Mouse (Mus musculus) midbrain, embryonic 13.5 days (tissue): ENCODE measurements around the gene Gm10718. TPM values are rescaled to one million over a fixed set of nuclear protein-coding genes. Genes with fewer than 3 reads are reported as not detected.
"Not testable (repeated sequence)": the region's sequence is repeated elsewhere in the genome, so short reads cannot be mapped to it uniquely, and the experiment has no call there.

Source experiments
- ATAC-seq: fragments of 200-750 bp; cut with Nextera tagmentation; 2 replicates; pipeline ENCODE4 v1.8.0; 2017; ENCODE audit warnings: mild to moderate bottlenecking, moderate TSS enrichment, moderate library complexity
- H3K27ac ChIP-seq: fragments of 300-500 bp; sonication (generic); 2 replicates; pipeline ENCODE4 v1.5.1; 2015; ENCODE audit warnings: inconsistent platforms, mild to moderate bottlenecking, moderate library complexity
- H3K27me3 ChIP-seq: fragments of 300-500 bp; sonication (generic); 2 replicates; pipeline ENCODE4 v1.6.1; 2015; ENCODE audit warnings: mild to moderate bottlenecking, inconsistent platforms
- H3K36me3 ChIP-seq: fragments of 300-500 bp; sonication (generic); 2 replicates; pipeline ENCODE4 v1.6.1; 2015; ENCODE audit warnings: mild to moderate bottlenecking, inconsistent platforms
- H3K4me1 ChIP-seq: fragments of 300-500 bp; sonication (generic); replicated peaks from 2 replicates; pipeline ENCODE4 v1.6.1; 2015; ENCODE audit warnings: inconsistent platforms
- H3K4me2 ChIP-seq: fragments of 300-500 bp; sonication (generic); replicated peaks from 2 replicates; pipeline ENCODE4 v1.6.1; 2015; ENCODE audit warnings: moderate library complexity, mild to moderate bottlenecking, inconsistent platforms
- H3K4me3 ChIP-seq: fragments of 300-500 bp; sonication (generic); replicated peaks from 2 replicates; pipeline ENCODE4 v1.5.1; 2015; ENCODE audit warnings: mild to moderate bottlenecking, inconsistent platforms
- H3K9ac ChIP-seq: fragments of 300-500 bp; sonication (generic); replicated peaks from 2 replicates; pipeline ENCODE4 v1.6.1; 2015; ENCODE audit warnings: mild to moderate bottlenecking, inconsistent platforms
- H3K9me3 ChIP-seq: fragments of 300-500 bp; sonication (generic); 2 replicates; pipeline ENCODE4 v1.6.1; 2016; ENCODE audit warnings: mild to moderate bottlenecking, inconsistent platforms
- WGBS: fragments of 180-500 bp; shearing (Covaris S2); methylation state at CpG from one replicate; pipeline ENCODE4 v1.1.7; 2015; 5-methylcytosine and 5-hydroxymethylcytosine counted together
- polyA plus RNA-seq: library from polyadenylated mRNA; unstranded; fragments of >200 nt; fragmentation: Nextera tagmentation; extraction: Ambion mirVana; gene quantifications from 2 replicates; pipeline ENCODE4 v1.2.1, GENCODE M21; 2015

The Gm10718 gene
- 2.0 and 2.5 TPM in 2 replicates for polyA plus RNA-seq

- 76% methylated on average over 12 of the region's 13 CpGs for WGBS
- not testable (repeated sequence) for H3K36me3 ChIP-seq, H3K9ac ChIP-seq, ATAC-seq, H3K27me3 ChIP-seq, H3K4me3 ChIP-seq, H3K4me2 ChIP-seq, H3K27ac ChIP-seq, H3K4me1 ChIP-seq, H3K9me3 ChIP-seq
Measured at GRCm38 (mm10) chr9:3023312-3023984, at the start of gene Gm10718. TSS of gene Gm10718 (plus strand) at chr9:3023547.

DNA sequence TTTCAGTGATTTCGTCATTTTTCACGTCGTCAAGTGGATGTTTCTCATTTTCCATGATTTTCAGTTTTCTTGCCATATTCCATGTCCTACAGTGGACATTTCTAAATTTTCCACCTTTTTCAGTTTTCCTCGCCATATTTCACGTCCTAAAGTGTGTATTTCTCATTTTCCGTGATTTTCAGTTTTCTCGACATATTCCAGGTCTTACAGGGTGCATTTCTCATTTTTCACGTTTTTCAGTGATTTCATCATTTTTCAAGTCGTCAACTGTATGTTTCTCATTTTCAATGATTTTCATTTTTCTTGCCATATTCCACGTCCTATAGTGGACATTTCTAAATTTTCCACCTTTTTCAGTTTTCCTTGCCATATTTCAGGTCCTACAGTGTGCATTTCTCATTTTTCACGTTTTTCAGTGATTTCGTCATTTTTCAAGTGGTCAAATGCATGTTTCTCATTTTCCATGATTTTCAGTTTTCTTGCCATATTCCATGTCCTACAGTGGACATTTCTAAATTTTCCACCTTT lies 22.8 kb upstream of the Gm10718 start, which contains the start of gene Gm10722:
Gene Gm10722, plus strand, starts transcription at position 478 of the 528 bp plus-strand sequence.
- ATAC-seq, H3K36me3 ChIP-seq: not testable (repeated sequence)
- WGBS = 75% methylated on average over 12 of the region's 12 CpGs

DNA sequence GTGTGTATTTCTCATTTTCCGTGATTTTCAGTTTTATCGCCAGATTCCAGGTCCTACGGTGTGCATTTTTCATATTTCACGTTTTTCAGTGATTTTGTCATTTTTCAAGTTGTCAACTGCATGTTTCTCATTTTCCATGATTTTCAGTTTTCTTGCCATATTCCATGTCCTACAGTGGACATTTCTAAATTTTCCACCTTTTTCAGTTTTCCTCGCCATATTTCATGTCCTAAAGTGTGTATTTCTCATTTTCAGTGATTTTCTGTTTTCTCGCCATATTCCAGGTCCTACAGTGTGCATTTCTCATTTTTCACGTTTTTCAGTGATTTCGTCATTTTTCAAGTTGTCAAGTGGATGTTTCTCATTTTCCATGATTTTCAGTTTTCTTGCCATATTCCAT lies 22.3 kb upstream of the Gm10718 start:
- H3K4me1 ChIP-seq, H3K27ac ChIP-seq, H3K36me3 ChIP-seq, H3K4me3 ChIP-seq, H3K9me3 ChIP-seq, H3K9ac ChIP-seq, H3K4me2 ChIP-seq, ATAC-seq, H3K27me3 ChIP-seq: not testable (repeated sequence)
- 65% methylated on average over 8 of the region's 8 CpGs for WGBS

More for the DNA sequence above, 22.8 kb upstream of the Gm10718 start, which contains the start of gene Gm10722:
- H3K4me3 ChIP-seq, H3K27me3 ChIP-seq, H3K4me1 ChIP-seq, H3K27ac ChIP-seq, H3K9ac ChIP-seq, H3K9me3 ChIP-seq, H3K4me2 ChIP-seq: not testable (repeated sequence)

DNA sequence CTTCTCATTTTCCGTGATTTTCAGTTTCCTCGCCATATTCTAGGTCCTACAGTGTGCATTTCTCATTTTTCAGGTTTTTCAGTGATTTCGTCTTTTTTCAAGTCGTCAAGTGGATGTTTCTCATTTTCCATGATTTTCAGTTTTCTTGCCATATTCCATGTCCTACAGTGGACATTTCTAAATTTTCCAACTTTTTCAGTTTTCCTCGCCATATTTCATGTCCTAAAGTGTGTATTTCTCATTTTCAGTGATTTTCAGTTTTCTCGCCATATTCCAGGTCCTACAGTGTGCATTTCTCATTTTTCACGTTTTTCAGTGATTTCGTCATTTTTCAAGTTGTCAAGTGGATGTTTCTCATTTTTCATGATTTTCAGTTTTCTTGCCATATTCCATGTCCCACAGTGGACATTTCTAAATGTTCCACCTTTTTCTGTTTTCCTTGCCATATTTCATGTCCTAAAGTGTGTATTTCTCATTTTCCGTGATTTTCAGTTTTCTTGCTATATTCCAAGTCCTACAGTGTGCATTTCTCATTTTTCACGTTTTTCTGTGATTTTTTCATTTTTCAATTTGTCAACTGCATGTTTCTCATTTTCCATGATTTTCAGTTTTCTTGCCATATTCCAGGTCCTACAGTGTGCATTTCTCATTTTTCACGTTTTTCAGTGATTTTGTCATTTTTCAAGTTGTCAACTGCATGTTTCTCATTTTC lies 21.2 kb upstream of the Gm10718 start:
- not testable (repeated sequence) for H3K9ac ChIP-seq, H3K36me3 ChIP-seq, H3K4me1 ChIP-seq, H3K27me3 ChIP-seq, H3K9me3 ChIP-seq, H3K4me3 ChIP-seq, H3K4me2 ChIP-seq, H3K27ac ChIP-seq
- 70% methylated on average over 9 of the region's 11 CpGs for WGBS
- ATAC-seq = peak; percentile 90

GRCm38 (mm10) chr9:3002794-3003396 lies 20.5 kb upstream of the Gm10718 start, which contains the start of gene Gm11168:
TSS of gene Gm11168 (plus strand) at chr9:3003346.
- ATAC-seq, H3K9ac ChIP-seq, H3K4me1 ChIP-seq, H3K4me3 ChIP-seq, H3K4me2 ChIP-seq, H3K36me3 ChIP-seq, H3K27me3 ChIP-seq, H3K27ac ChIP-seq, H3K9me3 ChIP-seq: not testable (repeated sequence)
- WGBS = 74% methylated on average over 6 of the region's 14 CpGs

- not testable (repeated sequence) for ATAC-seq, H3K4me3 ChIP-seq, H3K4me2 ChIP-seq, H3K4me1 ChIP-seq, H3K27ac ChIP-seq, H3K27me3 ChIP-seq, H3K36me3 ChIP-seq, H3K9ac ChIP-seq, H3K9me3 ChIP-seq
- 85% methylated on average over 1 of the region's 5 CpGs for WGBS
Measured at GRCm38 (mm10) chr9:3006179-3006578, 17.2 kb upstream of the Gm10718 start.

GRCm38 (mm10) chr9:3006636-3007035 lies 16.7 kb upstream of the Gm10718 start:
- H3K27ac ChIP-seq, H3K27me3 ChIP-seq, H3K36me3 ChIP-seq, H3K4me2 ChIP-seq, H3K9me3 ChIP-seq, H3K4me1 ChIP-seq, H3K9ac ChIP-seq, H3K4me3 ChIP-seq: not testable (repeated sequence)
- WGBS = 74% methylated on average over 8 of the region's 8 CpGs
- peak; percentile 77 for ATAC-seq

- H3K36me3 ChIP-seq, H3K9me3 ChIP-seq, H3K4me1 ChIP-seq, H3K9ac ChIP-seq, H3K4me3 ChIP-seq, H3K27ac ChIP-seq, H3K4me2 ChIP-seq, H3K27me3 ChIP-seq: not testable (repeated sequence)
- 80% methylated on average over 8 of the region's 9 CpGs for WGBS
- ATAC-seq = peak; percentile 37
Measured at GRCm38 (mm10) chr9:3007272-3007671, 16.1 kb upstream of the Gm10718 start.

DNA sequence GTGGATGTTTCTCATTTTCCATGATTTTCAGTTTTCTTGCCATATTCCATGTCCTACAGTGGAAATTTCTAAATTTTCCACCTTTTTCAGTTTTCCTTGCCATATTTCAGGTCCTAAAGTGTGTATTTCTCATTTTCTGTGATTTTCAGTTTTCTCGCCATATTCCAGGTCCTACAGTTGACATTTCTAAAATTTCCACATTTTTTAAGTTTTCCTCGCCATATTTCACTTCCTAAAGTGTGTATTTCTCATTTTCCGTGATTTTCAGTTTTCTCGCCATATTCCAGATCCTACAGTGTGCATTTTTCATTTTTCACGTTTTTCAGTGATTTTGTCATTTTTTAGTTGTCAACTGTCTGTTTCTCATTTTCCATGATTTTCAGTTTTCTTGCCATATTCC lies 14.0 kb upstream of the Gm10718 start:
- not testable (repeated sequence) for H3K27me3 ChIP-seq, H3K36me3 ChIP-seq, H3K4me3 ChIP-seq, H3K9me3 ChIP-seq, H3K9ac ChIP-seq, H3K27ac ChIP-seq, H3K4me1 ChIP-seq, H3K4me2 ChIP-seq
- WGBS = no CpG with 5 or more reads among the region's 5 CpGs
- peak; percentile 60 for ATAC-seq

DNA sequence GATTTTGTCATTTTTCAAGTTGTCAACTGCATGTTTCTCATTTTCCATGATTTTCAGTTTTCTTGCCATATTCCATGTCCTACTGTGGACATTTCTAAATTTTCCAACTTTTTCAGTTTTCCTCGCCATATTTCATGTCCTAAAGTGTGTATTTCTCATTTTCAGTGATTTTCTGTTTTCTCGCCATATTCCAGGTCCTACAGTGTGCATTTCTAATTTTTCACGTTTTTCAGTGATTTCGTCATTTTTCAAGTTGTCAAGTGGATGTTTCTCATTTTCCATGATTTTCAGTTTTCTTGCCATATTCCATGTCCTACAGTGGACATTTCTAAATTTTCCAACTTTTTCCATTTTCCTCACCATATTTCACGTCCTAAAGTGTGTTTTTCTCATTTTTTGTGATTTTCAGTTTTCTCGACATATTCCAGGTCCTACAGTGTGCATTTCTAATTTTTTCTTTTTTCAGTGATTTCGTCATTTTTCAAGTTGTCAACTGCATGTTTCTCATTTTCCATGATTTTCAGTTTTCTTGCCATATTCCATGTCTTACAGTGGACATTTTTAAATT lies 11.2 kb upstream of the Gm10718 start:
- H3K4me2 ChIP-seq, H3K36me3 ChIP-seq, H3K27ac ChIP-seq, H3K9me3 ChIP-seq, H3K9ac ChIP-seq, ATAC-seq, H3K27me3 ChIP-seq, H3K4me3 ChIP-seq, H3K4me1 ChIP-seq: not testable (repeated sequence)
- 83% methylated on average over 3 of the region's 7 CpGs for WGBS

- H3K9me3 ChIP-seq, H3K4me1 ChIP-seq, H3K4me3 ChIP-seq, H3K4me2 ChIP-seq, H3K9ac ChIP-seq, H3K27me3 ChIP-seq, H3K36me3 ChIP-seq, H3K27ac ChIP-seq: not testable (repeated sequence)
- no CpG with 5 or more reads among the region's 11 CpGs for WGBS
- ATAC-seq = peak; percentile 37; the same call in 1 of the 2 replicates
Measured at GRCm38 (mm10) chr9:3012733-3013279, 10.5 kb upstream of the Gm10718 start, which contains the start of gene Gm10721. TSS of gene Gm10721 (plus strand) at chr9:3013140.

DNA sequence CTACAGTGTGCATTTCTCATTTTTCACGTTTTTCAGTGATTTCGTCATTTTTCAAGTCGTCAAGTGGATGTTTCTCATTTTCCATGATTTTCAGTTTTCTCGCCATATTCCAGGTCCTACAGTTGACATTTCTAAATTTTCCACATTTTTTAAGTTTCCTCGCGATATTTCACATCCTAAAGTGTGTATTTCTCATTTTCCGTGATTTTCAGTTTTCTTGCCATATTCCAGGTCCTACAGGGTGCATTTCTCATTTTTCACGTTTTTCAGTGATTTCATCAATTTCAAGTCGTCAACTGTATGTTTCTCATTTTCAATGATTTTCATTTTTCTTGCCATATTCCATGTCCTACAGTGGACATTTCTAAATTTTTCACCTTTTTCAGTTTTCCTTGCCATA lies 8.0 kb upstream of the Gm10718 start, which contains the start of gene Gm10720:
Gene Gm10720, plus strand, starts transcription at position 301 of the 400 bp plus-strand sequence.
- not testable (repeated sequence) for H3K4me2 ChIP-seq, H3K4me3 ChIP-seq, H3K9me3 ChIP-seq, H3K9ac ChIP-seq, H3K36me3 ChIP-seq, ATAC-seq, H3K4me1 ChIP-seq, H3K27me3 ChIP-seq, H3K27ac ChIP-seq
- WGBS = 75% methylated on average over 5 of the region's 9 CpGs
